Mouse (Mus musculus): ENCODE data around the gene Acp6. TPM values are rescaled to one million over a fixed set of nuclear protein-coding genes. Genes with fewer than 3 reads are reported as not detected.

Acp6 gene
- polyA plus RNA-seq, 1 experiment = 45.2 TPM

DNA sequence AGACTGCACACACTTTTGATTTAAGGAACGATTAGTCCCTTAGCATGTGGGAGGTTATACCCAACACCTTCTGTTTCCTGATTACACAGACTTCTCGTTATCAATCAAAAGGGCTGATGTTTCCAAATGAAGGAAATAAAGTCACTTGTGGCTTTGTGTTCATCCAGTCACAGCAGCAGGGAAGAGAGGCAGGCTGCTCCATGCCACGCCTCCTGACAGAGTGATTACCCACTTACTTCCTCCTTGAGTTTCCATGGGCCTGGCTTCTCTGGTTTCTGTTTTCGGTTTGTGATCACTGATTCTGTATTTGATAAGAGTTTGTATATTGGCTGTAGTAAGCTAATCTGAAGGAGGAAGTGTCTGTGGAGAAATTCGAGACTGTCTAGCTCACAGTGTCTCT lies 52.6 kb downstream of the Acp6 start:
- Histone ChIP-seq H3K4me2 (ENCODE audit: low read depth) (no peak overlapping the region), H3K4me3 (no peak overlapping the region), H3K36me3 (ENCODE audit: control insufficient read depth, insufficient read depth) (peaks cover 31% of the 10 kb centered on the region), H3K27me3 (ENCODE audit: control insufficient read depth, insufficient read depth, insufficient read length) (no peaks in the 10 kb centered on the region), H3ac (ENCODE audit: control insufficient read depth, insufficient read length) (no peak overlapping the region), H3K79me2 (ENCODE audit: control insufficient read depth, insufficient read depth) (no peaks in the 10 kb centered on the region)
- TF ChIP-seq E2F4 (IDR thresholded peaks at IDR 0.05; ENCODE audit: insufficient read depth) (no peak), USF1 (IDR thresholded peaks at IDR 0.05; ENCODE audit: low read depth) (no peak), MYOD1 (IDR thresholded peaks at IDR 0.05; ENCODE audit: control insufficient read depth in 1 of 3, insufficient read length in 2 of 3, low read depth in 2 of 3) (no peak), CEBPB (IDR thresholded peaks at IDR 0.05; ENCODE audit: insufficient read depth, poor library complexity, severe bottlenecking) (no peak), TCF3 (IDR thresholded peaks at IDR 0.05; ENCODE audit: insufficient read length, low read depth) (no peak), TCF12 (IDR thresholded peaks at IDR 0.05; ENCODE audit: insufficient read depth, poor library complexity, severe bottlenecking) (no peak), REST (IDR thresholded peaks at IDR 0.05; ENCODE audit: insufficient read depth, insufficient read length) (no peak), POLR2AphosphoS2 (IDR thresholded peaks at IDR 0.05; ENCODE audit: insufficient read length, low read depth) (no peak)

- Histone ChIP-seq H3ac (ENCODE audit: control insufficient read depth, insufficient read length) (no peak overlapping the region), H3K4me3 (no peak overlapping the region), H3K79me2 (ENCODE audit: control insufficient read depth, insufficient read depth) (no peaks in the 10 kb centered on the region), H3K36me3 (ENCODE audit: control insufficient read depth, insufficient read depth) (peaks cover 25% of the 10 kb centered on the region), H3K27me3 (ENCODE audit: control insufficient read depth, insufficient read depth, insufficient read length) (no peaks in the 10 kb centered on the region), H3K4me2 (ENCODE audit: low read depth) (peak overlapping the region; percentile 70)
- TF ChIP-seq REST (IDR thresholded peaks at IDR 0.05; ENCODE audit: insufficient read depth, insufficient read length) (no peak), MYOG (IDR thresholded peaks at IDR 0.05; ENCODE audit: control insufficient read depth in 1 of 3, insufficient read depth in 1 of 3, insufficient read length in 2 of 3, low read depth in 2 of 3) (no peak), E2F4 (IDR thresholded peaks at IDR 0.05; ENCODE audit: insufficient read depth) (no peak), SRF (IDR thresholded peaks at IDR 0.05; ENCODE audit: control insufficient read depth, insufficient read length, low read depth) (no peak), MYOD1 (IDR thresholded peaks at IDR 0.05; ENCODE audit: control insufficient read depth in 1 of 3, insufficient read length in 2 of 3, low read depth in 2 of 3) (no peak), TCF12 (IDR thresholded peaks at IDR 0.05; ENCODE audit: insufficient read depth, poor library complexity, severe bottlenecking) (no peak), TCF3 (IDR thresholded peaks at IDR 0.05; ENCODE audit: insufficient read length, low read depth) (no peak), MAX (IDR thresholded peaks at IDR 0.05; ENCODE audit: low read depth) (no peak), POLR2A (IDR thresholded peaks at IDR 0.05; ENCODE audit: insufficient read length, low read depth) (no peak), POLR2AphosphoS2 (IDR thresholded peaks at IDR 0.05; ENCODE audit: insufficient read length, low read depth) (no peak), CEBPB (IDR thresholded peaks at IDR 0.05; ENCODE audit: insufficient read depth, poor library complexity, severe bottlenecking) (no peak), USF1 (IDR thresholded peaks at IDR 0.05; ENCODE audit: low read depth) (no peak)
These were observed 55.3 kb downstream of the Acp6 start for GRCm38 (mm10) chr3:97213871-97214270.

GRCm38 (mm10) chr3:97214439-97214838 lies 55.9 kb downstream of the Acp6 start:
- no peaks in the 10 kb centered on the region for H3K27me3 ChIP-seq (ENCODE audit: control insufficient read depth, insufficient read depth, insufficient read length)
- H3K4me2 ChIP-seq (ENCODE audit: low read depth) = peak overlapping the region; percentile 70
- H3K36me3 ChIP-seq (ENCODE audit: control insufficient read depth, insufficient read depth) = peaks cover 31% of the 10 kb centered on the region
- no peak for TF ChIP-seq TCF12 (IDR thresholded peaks at IDR 0.05; ENCODE audit: insufficient read depth, poor library complexity, severe bottlenecking)
- no peak for TF ChIP-seq USF1 (IDR thresholded peaks at IDR 0.05; ENCODE audit: low read depth)
- no peak for TF ChIP-seq REST (IDR thresholded peaks at IDR 0.05; ENCODE audit: insufficient read depth, insufficient read length)
- no peak for TF ChIP-seq CEBPB (IDR thresholded peaks at IDR 0.05; ENCODE audit: insufficient read depth, poor library complexity, severe bottlenecking)
- TF ChIP-seq MYOG (IDR thresholded peaks at IDR 0.05; ENCODE audit: control insufficient read depth in 1 of 3, insufficient read depth in 1 of 3, insufficient read length in 2 of 3, low read depth in 2 of 3) = no peak
- H3K79me2 ChIP-seq (ENCODE audit: control insufficient read depth, insufficient read depth) = no peaks in the 10 kb centered on the region
- no peak overlapping the region for H3ac ChIP-seq (ENCODE audit: control insufficient read depth, insufficient read length)
- no peak overlapping the region for H3K4me3 ChIP-seq

- no peak overlapping the region for H3K4me3 ChIP-seq
- TF ChIP-seq REST (IDR thresholded peaks at IDR 0.05; ENCODE audit: insufficient read depth, insufficient read length) = no peak
- TF ChIP-seq MYOD1 (IDR thresholded peaks at IDR 0.05; ENCODE audit: control insufficient read depth in 1 of 3, insufficient read length in 2 of 3, low read depth in 2 of 3) = no peak
- no peak for TF ChIP-seq CEBPB (IDR thresholded peaks at IDR 0.05; ENCODE audit: insufficient read depth, poor library complexity, severe bottlenecking)
- no peak for TF ChIP-seq POLR2A (IDR thresholded peaks at IDR 0.05; ENCODE audit: insufficient read length, low read depth)
- no peak for TF ChIP-seq TCF3 (IDR thresholded peaks at IDR 0.05; ENCODE audit: insufficient read length, low read depth)
- no peak for TF ChIP-seq MYOG (IDR thresholded peaks at IDR 0.05; ENCODE audit: control insufficient read depth in 1 of 3, insufficient read depth in 1 of 3, insufficient read length in 2 of 3, low read depth in 2 of 3)
- TF ChIP-seq POLR2AphosphoS2 (IDR thresholded peaks at IDR 0.05; ENCODE audit: insufficient read length, low read depth) = no peak
- H3K4me2 ChIP-seq (ENCODE audit: low read depth) = no peak overlapping the region
- no peaks in the 10 kb centered on the region for H3K27me3 ChIP-seq (ENCODE audit: control insufficient read depth, insufficient read depth, insufficient read length)
- peaks cover 34% of the 10 kb centered on the region for H3K36me3 ChIP-seq (ENCODE audit: control insufficient read depth, insufficient read depth)
- H3ac ChIP-seq (ENCODE audit: control insufficient read depth, insufficient read length) = no peak overlapping the region
- H3K79me2 ChIP-seq (ENCODE audit: control insufficient read depth, insufficient read depth) = no peaks in the 10 kb centered on the region
These were observed 56.9 kb downstream of the Acp6 start for GRCm38 (mm10) chr3:97215526-97215925.

- Histone ChIP-seq H3K4me2 (ENCODE audit: low read depth) (no peak overlapping the region), H3K27me3 (ENCODE audit: control insufficient read depth, insufficient read depth, insufficient read length) (no peaks in the 10 kb centered on the region), H3K79me2 (ENCODE audit: control insufficient read depth, insufficient read depth) (no peaks in the 10 kb centered on the region), H3K36me3 (ENCODE audit: control insufficient read depth, insufficient read depth) (peaks cover 11% of the 10 kb centered on the region), H3K4me3 (no peak overlapping the region), H3ac (ENCODE audit: control insufficient read depth, insufficient read length) (no peak overlapping the region)
- TF ChIP-seq TCF12 (IDR thresholded peaks at IDR 0.05; ENCODE audit: insufficient read depth, poor library complexity, severe bottlenecking) = no peak
These were observed 64.7 kb downstream of the Acp6 start for GRCm38 (mm10) chr3:97223261-97223660.

Measured in myocyte (in vitro differentiated cells).